Mouse (Mus musculus) left cerebral cortex, adult 2 months (tissue): ENCODE data around the gene Psma6. TPM values are rescaled to one million over a fixed set of nuclear protein-coding genes. Genes with fewer than 3 reads are reported as not detected.

Experiments
- DNase-seq, 2 experiments: peaks; one replicate each; pipeline ENCODE4 v3.0.0; 2021 to 2022; ENCODE audit warnings: low spot score in 2 of 2, mixed read lengths in 1 of 2; ENCODE audit errors: extremely low spot score in 1 of 2
- H3K27ac ChIP-seq: fragments of 200-600 bp; 2 replicates; pipeline ENCODE4 v1.8.1; 2022
- H3K4me3 ChIP-seq: fragments of 200-600 bp; 2 replicates; pipeline ENCODE4 v1.8.1; 2022
- CTCF ChIP-seq: fragments of 200-600 bp; IDR thresholded peaks from 2 replicates; pipeline ENCODE4 v1.8.1; 2022; ENCODE audit warnings: antibody characterized with exemption, mild to moderate bottlenecking, moderate library complexity
- intact Hi-C: fragments of 180-260 bp; cut with DNase I; formaldehyde crosslinking; loops from one replicate; pipeline ENCODE4 v1.15.1; 2025
- total RNA-seq, 2 experiments: library from RNA; stranded (reverse); gene quantifications; 2 replicates each; pipeline ENCODE4 v1.2.3; 2021

Gene Psma6
- total RNA-seq, 2 experiments from 2014 or later = 120 to 136 TPM

- TF ChIP-seq CTCF = no peak
- intact Hi-C loops = no loop called here
These were observed 48.4 kb downstream of the Psma6 start for GRCm38 (mm10) chr12:55432284-55432919.

DNA sequence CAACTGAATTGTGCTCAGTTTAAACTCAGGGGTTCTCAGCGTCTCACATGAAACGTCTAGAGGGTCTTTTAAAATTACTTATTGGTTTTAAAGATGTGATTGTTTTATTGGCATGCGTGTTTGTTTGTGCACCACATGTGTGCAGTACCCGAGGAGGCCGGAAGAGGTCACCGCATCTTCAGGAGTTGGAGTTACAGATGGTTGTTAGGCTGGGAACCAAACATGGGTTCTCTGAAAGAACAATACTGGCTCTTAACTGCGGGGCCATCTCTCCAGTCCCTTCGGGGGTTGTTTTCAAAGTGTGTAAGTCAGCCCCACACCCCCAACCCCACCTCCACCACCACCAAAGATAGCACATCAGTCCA lies 48.9 kb downstream of the Psma6 start:
- H3K27ac ChIP-seq = no peak overlapping the region
- intact Hi-C loops = no loop called here

More at GRCm38 (mm10) chr12:55432284-55432919, 48.4 kb downstream of the Psma6 start:
- no peak overlapping the region for H3K27ac ChIP-seq
- no peak for DNase-seq
- H3K4me3 ChIP-seq = no peak overlapping the region

GRCm38 (mm10) chr12:55433802-55434435 lies 49.9 kb downstream of the Psma6 start:
- no peak for TF ChIP-seq CTCF
- Histone ChIP-seq H3K4me3 (no peak overlapping the region), H3K27ac (no peak overlapping the region)
- intact Hi-C loops = no loop called here
- no peak for DNase-seq

More for the DNA sequence above, 48.9 kb downstream of the Psma6 start:
- no peak for DNase-seq
- no peak; the same call in 1 of the 2 replicates for TF ChIP-seq CTCF
- H3K4me3 ChIP-seq = no peak overlapping the region

GRCm38 (mm10) chr12:55435080-55435479 lies 51.1 kb downstream of the Psma6 start:
- H3K27ac ChIP-seq = no peak overlapping the region
- DNase-seq = no peak
- no peak overlapping the region for H3K4me3 ChIP-seq
- no peak for TF ChIP-seq CTCF
- intact Hi-C loops = no loop called here

DNA sequence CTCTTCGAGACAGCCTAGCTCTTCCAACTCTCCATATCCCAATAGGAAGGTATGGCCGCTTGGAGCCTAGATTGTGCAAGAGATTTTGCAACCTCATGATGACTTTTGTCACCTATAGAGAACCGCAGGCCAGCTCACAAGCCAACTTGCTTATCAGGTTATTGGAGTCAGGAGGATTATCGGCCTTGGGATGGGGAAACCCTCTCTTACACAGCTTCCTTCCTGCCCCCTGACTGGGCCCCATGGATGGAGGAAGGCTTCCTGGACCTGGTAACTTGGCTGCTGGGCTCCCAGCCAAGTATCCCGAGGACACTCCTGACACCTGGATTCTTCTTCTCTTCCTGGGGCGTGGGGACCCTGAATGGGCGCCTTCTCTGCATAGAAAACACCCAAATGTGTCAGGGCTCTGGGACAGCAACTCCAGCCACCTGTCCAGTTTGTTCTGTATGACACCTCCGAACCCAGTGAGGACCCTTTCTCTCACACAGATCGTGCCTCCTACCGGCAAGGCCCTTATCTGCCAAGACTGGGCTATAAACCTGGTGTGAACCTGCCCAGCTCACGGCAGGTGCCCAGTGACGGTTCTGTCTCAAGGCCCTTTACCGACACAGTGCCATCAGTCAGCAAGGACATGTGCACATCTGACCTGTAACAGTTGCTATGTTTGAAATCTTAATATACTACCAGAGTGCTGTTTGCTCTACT lies 53.3 kb downstream of the Psma6 start:
- TF ChIP-seq CTCF = no peak
- H3K4me3 ChIP-seq = no peak overlapping the region
- no peak overlapping the region for H3K27ac ChIP-seq
- intact Hi-C loops = no loop called here
- no peak for DNase-seq

DNA sequence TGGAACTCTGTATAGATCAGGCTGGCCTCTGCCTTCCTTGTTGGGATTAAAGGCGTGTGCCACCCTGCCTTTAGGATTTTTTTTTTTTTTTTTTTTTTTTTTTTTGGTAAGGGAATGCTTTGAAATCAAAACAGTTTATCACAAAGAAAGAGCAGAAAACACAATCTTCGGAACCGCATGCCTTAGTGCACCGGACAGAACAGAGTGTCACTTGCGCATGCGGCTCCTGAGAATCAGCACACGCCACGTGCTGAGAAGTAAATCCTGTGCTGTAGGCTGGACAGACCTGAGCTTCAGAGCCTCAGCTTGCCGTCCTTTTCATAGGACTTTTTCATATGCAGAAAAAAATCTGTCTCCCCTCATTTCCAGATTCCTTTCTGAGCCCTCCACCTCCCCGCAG lies 54.0 kb downstream of the Psma6 start:
- TF ChIP-seq CTCF = no peak
- no peak for DNase-seq
- H3K4me3 ChIP-seq = no peak overlapping the region
- no peak overlapping the region for H3K27ac ChIP-seq
- intact Hi-C loops = no loop called here

DNA sequence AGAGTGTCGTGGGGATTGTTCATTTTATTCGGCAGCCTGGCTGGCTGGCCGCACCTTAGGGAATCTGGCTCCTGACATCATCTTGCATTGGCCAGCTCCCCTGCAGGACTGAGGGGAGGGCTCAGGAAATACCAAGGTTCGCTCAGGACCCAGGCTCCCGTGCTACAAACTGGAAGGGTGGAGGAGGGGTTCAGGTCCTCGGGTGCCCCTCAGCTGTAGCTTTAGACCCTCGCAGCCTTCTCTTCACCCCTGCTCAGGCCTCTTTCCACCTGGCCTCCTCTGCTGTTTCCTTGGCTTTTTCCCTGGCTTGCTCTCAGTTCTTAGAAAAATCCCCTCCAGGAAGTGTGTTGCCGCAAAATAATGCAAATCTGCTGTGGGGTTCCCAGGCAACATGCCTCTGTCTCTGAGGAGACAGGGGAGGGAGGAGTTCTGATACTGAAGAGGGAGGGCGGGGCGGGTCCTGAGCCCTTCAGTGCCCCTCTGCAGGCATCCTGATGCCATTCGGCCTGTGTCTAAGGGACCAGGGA lies 54.7 kb downstream of the Psma6 start:
- H3K4me3 ChIP-seq = no peak overlapping the region
- no peak for TF ChIP-seq CTCF
- DNase-seq = no peak
- intact Hi-C loops = no loop called here
- no peak overlapping the region for H3K27ac ChIP-seq

- no peak overlapping the region for H3K4me3 ChIP-seq
- no peak for DNase-seq
- intact Hi-C loops = no loop called here
- no peak overlapping the region for H3K27ac ChIP-seq
- no peak for TF ChIP-seq CTCF
These were observed 56.4 kb downstream of the Psma6 start for GRCm38 (mm10) chr12:55440416-55440815.

DNA sequence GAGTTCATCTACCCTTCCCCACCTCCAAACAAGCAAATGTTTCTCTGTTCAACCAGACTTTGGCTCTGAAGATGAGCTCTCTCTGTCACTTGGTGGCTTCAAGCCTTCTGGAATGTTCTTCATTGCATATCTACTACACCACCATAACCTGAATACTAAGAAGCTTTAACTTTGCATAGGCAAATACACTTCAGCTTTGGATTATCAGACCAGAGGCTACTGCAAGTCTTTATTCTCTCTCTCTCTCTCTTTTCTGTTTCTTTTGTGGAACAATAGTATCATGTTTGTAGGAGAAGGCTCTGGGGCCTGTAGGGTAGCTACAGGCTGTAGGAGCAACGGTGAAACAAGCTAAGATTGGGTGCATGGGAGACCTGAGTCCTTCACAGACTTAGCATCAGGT lies 58.2 kb downstream of the Psma6 start:
- Histone ChIP-seq H3K27ac (no peak overlapping the region), H3K4me3 (no peak overlapping the region)
- intact Hi-C loops = no loop called here
- DNase-seq = no peak
- no peak for TF ChIP-seq CTCF

- H3K4me3 ChIP-seq = no peak overlapping the region
- TF ChIP-seq CTCF = no peak
- H3K27ac ChIP-seq = no peak overlapping the region
- intact Hi-C loops = no loop called here
- no peak for DNase-seq
These were observed 59.1 kb downstream of the Psma6 start for GRCm38 (mm10) chr12:55442861-55443850.

- no peak for DNase-seq
- H3K27ac ChIP-seq = no peak overlapping the region
- no peak for TF ChIP-seq CTCF
- no peak overlapping the region for H3K4me3 ChIP-seq
- intact Hi-C loops = no loop called here
These were observed 60.0 kb downstream of the Psma6 start for GRCm38 (mm10) chr12:55444031-55444451.
